Mouse (Mus musculus): ENCODE results near the gene Hivep3.

The Hivep3 gene

DNA sequence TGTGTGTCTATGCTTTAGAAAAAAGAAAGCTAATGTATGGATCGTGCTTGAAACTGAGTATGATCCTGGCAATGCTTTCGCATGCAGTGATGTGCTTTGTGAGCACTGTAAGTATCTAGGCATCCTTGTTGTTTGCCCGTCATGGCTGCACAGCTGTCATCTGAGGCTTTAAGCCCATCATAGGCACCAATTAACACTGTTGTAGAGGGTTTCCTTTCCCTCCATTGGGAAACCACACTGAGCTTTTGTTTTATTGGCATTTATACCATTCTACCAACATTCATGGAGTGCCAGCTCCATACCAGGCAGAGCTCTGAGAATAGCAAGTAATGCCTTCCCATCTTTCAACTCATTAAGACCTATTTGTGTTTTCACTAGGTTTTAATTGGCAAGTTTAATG, 42.3 kb downstream of the Hivep3 start:
- no peak for TF ChIP-seq NANOG (IDR thresholded peaks at IDR 0.05; ENCODE audit: borderline replicate concordance, low read length)
- no peak for TF ChIP-seq CTCF (conservative IDR thresholded peaks at IDR 0.05; ENCODE audit: low read length)
- TF ChIP-seq POU5F1 (IDR thresholded peaks at IDR 0.05; ENCODE audit: borderline replicate concordance, low read length), result no peak
- Histone ChIP-seq H3K4me3 (replicated peaks; ENCODE audit: low read length) (no peak overlapping the region), H3K9me3 (ENCODE audit: low read length) (no peaks in the 10 kb centered on the region; the same call in 1 of the 2 replicates), H3K27me3 (ENCODE audit: insufficient read depth, low read length) (0 out of 2 replicates have a peak, but pooled peaks cover 4% of the 10 kb centered on the region), H3K36me3 (ENCODE audit: insufficient read depth, low read length) (no peaks in the 10 kb centered on the region), H3K4me1 (replicated peaks; ENCODE audit: low read depth, low read length) (no peaks in the 10 kb centered on the region)

GRCm38 (mm10) chr4:119777146-119777545, 43.6 kb downstream of the Hivep3 start:
- TF ChIP-seq POU5F1 (IDR thresholded peaks at IDR 0.05; ENCODE audit: borderline replicate concordance, low read length) (no peak), NANOG (IDR thresholded peaks at IDR 0.05; ENCODE audit: borderline replicate concordance, low read length) (no peak), CTCF (conservative IDR thresholded peaks at IDR 0.05; ENCODE audit: low read length) (no peak)
- no peaks in the 10 kb centered on the region for H3K4me1 ChIP-seq (replicated peaks; ENCODE audit: low read depth, low read length)
- H3K27me3 ChIP-seq (ENCODE audit: insufficient read depth, low read length), result 0 out of 2 replicates have a peak, but pooled peaks cover 4% of the 10 kb centered on the region
- no peaks in the 10 kb centered on the region for H3K36me3 ChIP-seq (ENCODE audit: insufficient read depth, low read length)
- H3K4me3 ChIP-seq (replicated peaks; ENCODE audit: low read length), result no peak overlapping the region
- no peaks in the 10 kb centered on the region; the same call in 1 of the 2 replicates for H3K9me3 ChIP-seq (ENCODE audit: low read length)

GRCm38 (mm10) chr4:119779561-119780400, 46.2 kb downstream of the Hivep3 start:
- Histone ChIP-seq H3K27me3 (ENCODE audit: insufficient read depth, low read length) (0 out of 2 replicates have a peak, but pooled peaks cover 4% of the 10 kb centered on the region), H3K4me1 (replicated peaks; ENCODE audit: low read depth, low read length) (no peaks in the 10 kb centered on the region), H3K36me3 (ENCODE audit: insufficient read depth, low read length) (no peaks in the 10 kb centered on the region), H3K4me3 (replicated peaks; ENCODE audit: low read length) (no peak overlapping the region), H3K9me3 (ENCODE audit: low read length) (no peaks in the 10 kb centered on the region)
- no peak for TF ChIP-seq CTCF (conservative IDR thresholded peaks at IDR 0.05; ENCODE audit: low read length)
- no peak for TF ChIP-seq POU5F1 (IDR thresholded peaks at IDR 0.05; ENCODE audit: borderline replicate concordance, low read length)
- no peak for TF ChIP-seq NANOG (IDR thresholded peaks at IDR 0.05; ENCODE audit: borderline replicate concordance, low read length)

DNA sequence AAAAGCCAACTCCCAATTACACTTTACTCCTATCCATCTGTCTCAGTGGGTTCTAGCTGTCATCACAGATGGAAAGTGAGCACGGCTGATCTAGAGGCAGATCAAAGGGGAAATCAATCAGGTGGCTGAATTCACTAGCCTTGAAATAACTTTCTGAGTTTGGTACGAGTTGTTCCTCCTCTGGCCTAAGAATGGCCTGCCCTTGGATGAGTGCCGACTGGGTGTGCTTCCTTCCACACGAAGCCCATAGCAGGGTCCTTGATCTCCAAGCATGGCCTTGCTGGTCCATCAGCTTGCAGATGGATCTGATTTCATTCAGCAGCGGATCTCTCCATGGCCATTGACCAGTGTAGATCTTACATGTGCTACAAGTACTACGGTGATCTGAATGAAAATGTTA, 47.3 kb downstream of the Hivep3 start:
- TF ChIP-seq NANOG (IDR thresholded peaks at IDR 0.05; ENCODE audit: borderline replicate concordance, low read length), result no peak
- TF ChIP-seq CTCF (conservative IDR thresholded peaks at IDR 0.05; ENCODE audit: low read length), result no peak
- TF ChIP-seq POU5F1 (IDR thresholded peaks at IDR 0.05; ENCODE audit: borderline replicate concordance, low read length), result no peak

GRCm38 (mm10) chr4:119784959-119785358, 51.4 kb downstream of the Hivep3 start:
- Histone ChIP-seq H3K9me3 (ENCODE audit: low read length) (no peaks in the 10 kb centered on the region), H3K4me1 (replicated peaks; ENCODE audit: low read depth, low read length) (no peaks in the 10 kb centered on the region), H3K36me3 (ENCODE audit: insufficient read depth, low read length) (no peaks in the 10 kb centered on the region), H3K4me3 (replicated peaks; ENCODE audit: low read length) (no peak overlapping the region), H3K27me3 (ENCODE audit: insufficient read depth, low read length) (no peaks in the 10 kb centered on the region)
- TF ChIP-seq CTCF (conservative IDR thresholded peaks at IDR 0.05; ENCODE audit: low read length) (no peak), POU5F1 (IDR thresholded peaks at IDR 0.05; ENCODE audit: borderline replicate concordance, low read length) (no peak), NANOG (IDR thresholded peaks at IDR 0.05; ENCODE audit: borderline replicate concordance, low read length) (no peak)

More for the DNA sequence above, 47.3 kb downstream of the Hivep3 start:
- Histone ChIP-seq H3K36me3 (ENCODE audit: insufficient read depth, low read length) (no peaks in the 10 kb centered on the region), H3K9me3 (ENCODE audit: low read length) (no peaks in the 10 kb centered on the region), H3K4me3 (replicated peaks; ENCODE audit: low read length) (no peak overlapping the region), H3K4me1 (replicated peaks; ENCODE audit: low read depth, low read length) (no peaks in the 10 kb centered on the region), H3K27me3 (ENCODE audit: insufficient read depth, low read length) (0 out of 2 replicates have a peak, but pooled peaks cover 4% of the 10 kb centered on the region)

DNA sequence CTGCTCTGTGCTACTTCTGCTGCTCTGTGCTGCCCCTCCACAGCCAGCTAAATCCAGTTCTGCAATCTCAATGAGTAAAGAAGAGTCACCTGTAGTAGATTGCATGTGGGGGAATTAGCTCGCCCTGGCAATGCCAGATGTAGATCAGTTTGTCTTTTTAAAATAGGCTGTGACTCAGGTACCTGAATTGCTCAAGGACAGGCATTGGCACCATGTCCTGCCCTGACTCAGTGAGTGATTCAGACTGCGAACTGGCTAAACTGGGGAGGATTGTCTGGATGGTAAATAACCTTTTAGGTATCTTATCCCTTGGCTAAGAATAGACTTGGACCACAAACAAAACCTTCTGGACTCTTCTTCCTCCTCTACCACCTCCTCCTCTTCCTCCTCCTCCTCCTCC, 52.7 kb downstream of the Hivep3 start:
- Histone ChIP-seq H3K27me3 (ENCODE audit: insufficient read depth, low read length) (no peaks in the 10 kb centered on the region), H3K36me3 (ENCODE audit: insufficient read depth, low read length) (no peaks in the 10 kb centered on the region), H3K4me3 (replicated peaks; ENCODE audit: low read length) (no peak overlapping the region), H3K9me3 (ENCODE audit: low read length) (no peaks in the 10 kb centered on the region), H3K4me1 (replicated peaks; ENCODE audit: low read depth, low read length) (no peaks in the 10 kb centered on the region)
- TF ChIP-seq CTCF (conservative IDR thresholded peaks at IDR 0.05; ENCODE audit: low read length) (no peak), NANOG (IDR thresholded peaks at IDR 0.05; ENCODE audit: borderline replicate concordance, low read length) (no peak)

- no peak overlapping the region for H3K4me3 ChIP-seq (replicated peaks; ENCODE audit: low read length)
- no peaks in the 10 kb centered on the region for H3K27me3 ChIP-seq (ENCODE audit: insufficient read depth, low read length)
- H3K4me1 ChIP-seq (replicated peaks; ENCODE audit: low read depth, low read length), result no peaks in the 10 kb centered on the region
- TF ChIP-seq POU5F1 (IDR thresholded peaks at IDR 0.05; ENCODE audit: borderline replicate concordance, low read length), result no peak
- no peak for TF ChIP-seq CTCF (conservative IDR thresholded peaks at IDR 0.05; ENCODE audit: low read length)
- TF ChIP-seq NANOG (IDR thresholded peaks at IDR 0.05; ENCODE audit: borderline replicate concordance, low read length), result no peak
- H3K9me3 ChIP-seq (ENCODE audit: low read length), result no peaks in the 10 kb centered on the region
- H3K36me3 ChIP-seq (ENCODE audit: insufficient read depth, low read length), result no peaks in the 10 kb centered on the region
These were observed 53.1 kb downstream of the Hivep3 start for GRCm38 (mm10) chr4:119786721-119787120.

DNA sequence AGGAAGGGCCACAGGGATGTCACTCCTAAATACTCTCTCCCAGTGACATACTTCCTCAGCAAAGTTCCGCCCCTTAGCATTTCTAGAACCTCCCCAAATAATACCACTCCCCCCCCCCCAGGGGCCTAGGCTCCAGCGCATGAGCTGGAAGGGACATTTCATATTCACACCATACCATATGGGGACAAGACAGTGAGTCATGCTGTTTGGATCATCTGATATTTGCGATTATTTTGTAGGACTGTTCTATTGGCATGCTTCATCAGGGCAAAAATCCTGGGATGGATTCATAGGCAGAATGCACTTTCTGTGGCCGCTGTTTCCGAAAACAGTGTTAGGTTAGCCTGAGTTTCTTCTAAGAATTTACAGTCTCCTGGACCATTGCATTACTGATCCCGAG, 55.2 kb downstream of the Hivep3 start:
- TF ChIP-seq NANOG (IDR thresholded peaks at IDR 0.05; ENCODE audit: borderline replicate concordance, low read length), result no peak
- no peak for TF ChIP-seq CTCF (conservative IDR thresholded peaks at IDR 0.05; ENCODE audit: low read length)
- TF ChIP-seq POU5F1 (IDR thresholded peaks at IDR 0.05; ENCODE audit: borderline replicate concordance, low read length), result no peak
- no peaks in the 10 kb centered on the region for H3K36me3 ChIP-seq (ENCODE audit: insufficient read depth, low read length)
- H3K4me1 ChIP-seq (replicated peaks; ENCODE audit: low read depth, low read length), result no peaks in the 10 kb centered on the region
- H3K9me3 ChIP-seq (ENCODE audit: low read length), result no peaks in the 10 kb centered on the region
- H3K4me3 ChIP-seq (replicated peaks; ENCODE audit: low read length), result no peak overlapping the region
- no peaks in the 10 kb centered on the region for H3K27me3 ChIP-seq (ENCODE audit: insufficient read depth, low read length)
